Mouse (Mus musculus): ENCODE measurements around the gene Med4. TPM values are rescaled to one million over a fixed set of nuclear protein-coding genes. Genes with fewer than 3 reads are reported as not detected.

Gene Med4
- polyA plus RNA-seq, 1 experiment from 2014 or later = 66.5 TPM

DNA sequence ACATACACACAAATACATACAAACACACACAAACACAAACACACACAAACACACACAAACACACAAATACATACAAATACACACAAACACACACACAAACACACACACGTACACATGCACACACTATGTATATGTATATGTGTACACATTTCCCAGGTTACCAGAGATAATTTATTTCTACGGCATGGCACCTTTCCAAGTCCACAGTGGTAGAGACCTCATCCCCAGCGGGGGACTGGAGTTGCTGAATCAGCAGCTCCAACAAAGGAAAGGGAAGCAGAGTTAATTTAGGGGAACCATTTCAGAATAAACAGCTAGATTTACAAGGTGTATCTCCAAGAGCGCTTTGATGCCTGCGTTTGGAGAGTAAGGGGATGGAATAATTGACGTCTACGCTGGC, 37.6 kb upstream of the Med4 start:
- peak; percentile 32 for DNase-seq (ENCODE audit: low spot score)

DNA sequence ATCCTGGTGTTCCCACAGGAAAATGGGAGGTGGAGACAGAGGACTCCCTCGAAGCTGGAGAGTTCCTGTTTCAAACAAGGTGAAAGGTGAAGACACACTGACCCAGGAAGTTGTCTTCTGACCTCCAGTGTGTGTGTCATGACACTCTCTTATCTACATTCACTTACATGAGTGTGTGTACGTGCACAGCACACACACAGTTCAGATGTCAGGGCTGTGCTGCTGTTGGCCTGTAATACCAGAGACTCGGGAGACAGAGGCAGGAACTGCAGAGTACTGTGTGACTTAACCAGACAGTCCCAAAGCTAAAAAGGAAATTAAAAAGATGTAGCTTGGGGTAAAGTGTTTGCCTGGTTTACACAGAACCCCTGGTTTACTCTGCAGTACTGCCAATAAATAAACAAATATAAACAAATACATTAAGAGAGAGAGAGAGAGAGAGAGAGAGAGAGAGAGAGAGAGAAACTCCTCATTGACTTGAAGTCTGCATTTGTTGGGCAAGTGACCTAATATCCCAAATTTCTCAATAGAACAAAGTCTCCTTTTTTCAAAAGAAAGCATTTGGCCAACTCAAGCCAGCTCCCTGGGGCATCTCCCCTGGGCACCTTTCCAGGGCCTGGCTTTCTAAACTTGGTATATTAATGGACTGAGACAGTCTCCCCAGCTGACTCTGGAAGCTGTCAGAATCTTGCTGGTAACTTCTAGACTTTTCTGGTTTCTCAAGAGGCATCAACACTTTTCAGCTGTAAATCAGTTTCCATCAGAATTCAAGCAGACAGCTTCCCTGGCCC, 36.0 kb upstream of the Med4 start:
- H3K9ac ChIP-seq (ENCODE audit: low read depth, low read length) = no peak overlapping the region
- peaks cover 14% of the 10 kb centered on the region; the same call in 1 of the 2 replicates for H3K4me1 ChIP-seq (replicated peaks; ENCODE audit: insufficient read depth, low read length)
- DNase-seq (ENCODE audit: low spot score) (no peak), ATAC-seq (replicated peaks; ENCODE audit: low FRiP score, low read depth) (no peak)
- no peak overlapping the region for H3K4me3 ChIP-seq (replicated peaks; ENCODE audit: low read depth, low read length)
- no peaks in the 10 kb centered on the region for H3K27me3 ChIP-seq (ENCODE audit: insufficient read depth, low read length)
- WGBS = 23% methylated on average over 3 of the region's 3 CpGs
- H3K36me3 ChIP-seq (ENCODE audit: insufficient read depth, low read length) = no peaks in the 10 kb centered on the region
- peak overlapping the region; percentile 50 for H3K27ac ChIP-seq
- no peaks in the 10 kb centered on the region for H3K9me3 ChIP-seq (replicated peaks; ENCODE audit: low read length)
- no peak for TF ChIP-seq CTCF (IDR thresholded peaks at IDR 0.05; ENCODE audit: low read depth)
- H3K4me2 ChIP-seq (ENCODE audit: low read length) = no peak overlapping the region; the same call in 1 of the 2 replicates

More for the DNA sequence above, 37.6 kb upstream of the Med4 start:
- no peak overlapping the region for H3K9ac ChIP-seq (ENCODE audit: low read depth, low read length)
- peaks cover 14% of the 10 kb centered on the region; the same call in 1 of the 2 replicates for H3K4me1 ChIP-seq (replicated peaks; ENCODE audit: insufficient read depth, low read length)
- no peaks in the 10 kb centered on the region for H3K9me3 ChIP-seq (replicated peaks; ENCODE audit: low read length)
- no peak for ATAC-seq (replicated peaks; ENCODE audit: low FRiP score, low read depth)
- no peak overlapping the region for H3K4me3 ChIP-seq (replicated peaks; ENCODE audit: low read depth, low read length)
- H3K36me3 ChIP-seq (ENCODE audit: insufficient read depth, low read length) = no peaks in the 10 kb centered on the region
- no peak for TF ChIP-seq CTCF (IDR thresholded peaks at IDR 0.05; ENCODE audit: low read depth)
- no peak overlapping the region for H3K4me2 ChIP-seq (ENCODE audit: low read length)
- no peak overlapping the region for H3K27ac ChIP-seq
- 21% methylated on average over 7 of the region's 7 CpGs for WGBS
- no peaks in the 10 kb centered on the region for H3K27me3 ChIP-seq (ENCODE audit: insufficient read depth, low read length)

DNA sequence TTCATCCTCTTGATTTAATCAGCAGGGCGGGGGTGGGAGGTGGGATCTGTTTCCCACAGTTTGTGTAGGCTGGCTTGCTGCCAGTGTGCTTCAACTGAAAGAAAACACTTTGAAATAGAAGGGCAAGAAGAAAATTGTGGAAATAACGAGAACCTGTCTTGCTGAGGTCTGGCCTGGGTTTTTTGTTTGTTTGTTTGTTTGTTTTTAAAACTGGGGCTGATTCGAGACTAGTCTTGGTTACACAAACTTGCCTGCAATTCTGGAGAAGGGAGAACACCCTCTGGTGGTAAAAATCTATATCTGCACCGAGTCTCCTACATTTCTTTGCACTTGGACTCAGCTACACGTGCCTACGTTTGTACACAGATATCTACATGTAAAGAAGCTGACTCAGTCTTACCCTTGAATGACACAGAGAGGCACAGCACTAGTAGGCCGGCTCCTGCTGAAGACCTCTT, 35.2 kb upstream of the Med4 start:
- ATAC-seq (replicated peaks; ENCODE audit: low FRiP score, low read depth) (peak; percentile 63), DNase-seq (ENCODE audit: low spot score) (peak; percentile 88)
- Histone ChIP-seq H3K9me3 (replicated peaks; ENCODE audit: low read length) (no peaks in the 10 kb centered on the region), H3K9ac (ENCODE audit: low read depth, low read length) (no peak overlapping the region), H3K4me1 (replicated peaks; ENCODE audit: insufficient read depth, low read length) (peaks cover 14% of the 10 kb centered on the region; the same call in 1 of the 2 replicates), H3K27ac (peak overlapping the region; percentile 50), H3K36me3 (ENCODE audit: insufficient read depth, low read length) (no peaks in the 10 kb centered on the region), H3K27me3 (ENCODE audit: insufficient read depth, low read length) (no peaks in the 10 kb centered on the region), H3K4me3 (replicated peaks; ENCODE audit: low read depth, low read length) (no peak overlapping the region), H3K4me2 (ENCODE audit: low read length) (peak overlapping the region; percentile 27)
- WGBS = 11% methylated on average over 7 of the region's 7 CpGs
- TF ChIP-seq CTCF (IDR thresholded peaks at IDR 0.05; ENCODE audit: low read depth) = peak; percentile 84

DNA sequence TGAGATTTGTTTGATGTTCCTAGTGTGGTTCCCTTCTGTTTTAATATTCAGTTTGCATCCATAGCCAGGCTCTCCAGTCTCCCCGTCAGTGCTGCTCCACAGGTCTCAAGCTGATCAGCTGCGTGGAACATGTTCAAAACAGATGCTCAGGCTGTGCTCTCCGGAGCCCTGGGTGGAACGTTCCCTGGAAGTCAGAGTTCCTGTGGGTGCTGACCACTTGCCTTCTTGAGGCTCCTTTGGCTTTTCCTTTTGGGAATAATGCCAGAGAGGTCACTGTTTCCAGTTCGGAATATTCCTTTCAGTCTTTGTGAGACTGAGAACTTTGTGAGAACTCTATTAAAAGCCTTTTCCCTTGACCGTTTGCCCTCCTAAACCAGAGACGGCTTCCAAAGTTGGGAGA, 34.3 kb upstream of the Med4 start:
- no peak overlapping the region for H3K4me3 ChIP-seq (replicated peaks; ENCODE audit: low read depth, low read length)
- no peak for TF ChIP-seq CTCF (IDR thresholded peaks at IDR 0.05; ENCODE audit: low read depth)
- no peak overlapping the region for H3K27ac ChIP-seq
- peaks cover 14% of the 10 kb centered on the region; the same call in 1 of the 2 replicates for H3K4me1 ChIP-seq (replicated peaks; ENCODE audit: insufficient read depth, low read length)
- DNase-seq (ENCODE audit: low spot score) (no peak), ATAC-seq (replicated peaks; ENCODE audit: low FRiP score, low read depth) (no peak)
- no peaks in the 10 kb centered on the region for H3K27me3 ChIP-seq (ENCODE audit: insufficient read depth, low read length)
- no peak overlapping the region for H3K9ac ChIP-seq (ENCODE audit: low read depth, low read length)
- no peaks in the 10 kb centered on the region for H3K9me3 ChIP-seq (replicated peaks; ENCODE audit: low read length)
- H3K36me3 ChIP-seq (ENCODE audit: insufficient read depth, low read length) = no peaks in the 10 kb centered on the region
- H3K4me2 ChIP-seq (ENCODE audit: low read length) = no peak overlapping the region
- WGBS = 37% methylated on average over 7 of the region's 7 CpGs

DNA sequence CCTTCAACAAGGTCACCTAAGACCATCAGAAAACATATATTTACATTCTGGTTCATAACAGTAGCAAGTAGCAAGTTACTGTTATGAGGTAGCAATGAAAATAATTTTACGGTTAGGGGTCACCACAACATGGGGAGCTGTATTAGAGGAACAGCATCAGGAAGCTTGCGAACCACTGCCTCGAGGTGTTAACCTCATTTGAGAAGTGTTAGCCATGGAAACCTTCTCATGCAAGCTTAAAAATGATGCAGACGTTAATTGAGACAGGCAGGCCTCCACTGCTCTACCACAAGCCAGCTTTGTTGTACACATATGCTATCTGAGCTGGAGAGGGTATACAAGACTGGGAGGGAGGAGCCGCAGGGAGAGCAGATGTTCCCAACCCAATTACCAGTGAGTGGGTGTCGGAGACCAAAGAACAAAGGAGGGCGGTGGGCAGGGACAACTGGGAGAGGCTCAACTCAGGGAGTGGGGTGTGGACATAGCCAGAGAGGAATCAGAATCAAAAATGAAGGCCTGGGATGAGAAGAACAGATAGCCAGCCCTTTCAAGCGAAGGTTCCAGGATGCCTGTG, 33.4 kb upstream of the Med4 start:
- Histone ChIP-seq H3K27ac (no peak overlapping the region), H3K9me3 (replicated peaks; ENCODE audit: low read length) (no peaks in the 10 kb centered on the region), H3K27me3 (ENCODE audit: insufficient read depth, low read length) (no peaks in the 10 kb centered on the region), H3K4me1 (replicated peaks; ENCODE audit: insufficient read depth, low read length) (peaks cover 14% of the 10 kb centered on the region; the same call in 1 of the 2 replicates), H3K4me2 (ENCODE audit: low read length) (no peak overlapping the region), H3K9ac (ENCODE audit: low read depth, low read length) (no peak overlapping the region), H3K36me3 (ENCODE audit: insufficient read depth, low read length) (no peaks in the 10 kb centered on the region), H3K4me3 (replicated peaks; ENCODE audit: low read depth, low read length) (no peak overlapping the region)
- ATAC-seq (replicated peaks; ENCODE audit: low FRiP score, low read depth) = no peak
- DNase-seq (ENCODE audit: low spot score) = no peak
- TF ChIP-seq CTCF (IDR thresholded peaks at IDR 0.05; ENCODE audit: low read depth) = no peak
- WGBS = 75% methylated on average over 8 of the region's 8 CpGs

DNA sequence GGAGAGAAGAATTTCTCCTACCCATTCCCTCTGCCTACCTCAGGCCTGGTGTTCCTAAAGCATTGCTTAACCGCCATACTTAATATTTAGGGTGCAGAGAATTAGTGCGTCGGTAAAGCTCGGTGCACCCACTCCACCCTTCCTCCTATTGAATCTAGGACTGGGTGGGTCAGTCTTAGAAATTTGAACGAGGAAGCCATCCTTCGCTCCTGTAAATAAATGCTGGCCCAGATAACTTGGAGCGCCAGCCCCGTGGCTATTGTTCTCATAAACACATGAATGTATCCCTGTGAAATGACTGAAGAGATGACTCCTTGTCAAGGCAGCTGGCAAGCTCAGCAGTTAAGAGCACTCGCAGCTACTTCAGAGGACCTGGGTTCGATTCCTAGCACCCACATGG, 32.7 kb upstream of the Med4 start:
- Histone ChIP-seq H3K9me3 (replicated peaks; ENCODE audit: low read length) (no peaks in the 10 kb centered on the region), H3K4me1 (replicated peaks; ENCODE audit: insufficient read depth, low read length) (peaks cover 14% of the 10 kb centered on the region; the same call in 1 of the 2 replicates), H3K27me3 (ENCODE audit: insufficient read depth, low read length) (no peaks in the 10 kb centered on the region), H3K4me2 (ENCODE audit: low read length) (no peak overlapping the region), H3K27ac (no peak overlapping the region), H3K9ac (ENCODE audit: low read depth, low read length) (no peak overlapping the region), H3K36me3 (ENCODE audit: insufficient read depth, low read length) (no peaks in the 10 kb centered on the region), H3K4me3 (replicated peaks; ENCODE audit: low read depth, low read length) (no peak overlapping the region)
- no peak for ATAC-seq (replicated peaks; ENCODE audit: low FRiP score, low read depth)
- TF ChIP-seq CTCF (IDR thresholded peaks at IDR 0.05; ENCODE audit: low read depth) = no peak
- no peak for DNase-seq (ENCODE audit: low spot score)
- WGBS = 94% methylated on average over 10 of the region's 10 CpGs
